Mouse (Mus musculus) limb, embryonic 15.5 days (tissue): ENCODE data around the gene Arih1. TPM values are rescaled to one million over a fixed set of nuclear protein-coding genes. Genes with fewer than 3 reads are reported as not detected.
A peak's percentile ranks its signal among the peaks of the same experiment; 100 is the strongest.

Experiments used
- ATAC-seq: fragments of 200-750 bp; cut with Nextera tagmentation; 2 replicates; pipeline ENCODE4 v1.8.0; 2017; ENCODE audit warnings: low read depth, moderate TSS enrichment; ENCODE audit not compliant: insufficient number of reproducible peaks, low FRiP score, low TSS enrichment
- H3K27ac ChIP-seq: fragments of 300-500 bp; sonication (generic); 2 replicates; pipeline ENCODE4 v1.5.1; 2015; ENCODE audit warnings: moderate library complexity, mild to moderate bottlenecking, inconsistent platforms
- H3K27me3 ChIP-seq: fragments of 300-500 bp; sonication (generic); 2 replicates; pipeline ENCODE4 v1.6.1; 2015; ENCODE audit warnings: inconsistent platforms
- H3K36me3 ChIP-seq: fragments of 300-500 bp; sonication (generic); 2 replicates; pipeline ENCODE4 v1.6.1; 2015; ENCODE audit warnings: inconsistent platforms
- H3K4me1 ChIP-seq: fragments of 300-500 bp; sonication (generic); 2 replicates; pipeline ENCODE4 v1.6.1; 2015; ENCODE audit warnings: inconsistent platforms
- H3K4me2 ChIP-seq: fragments of 300-500 bp; sonication (generic); 2 replicates; pipeline ENCODE4 v1.6.1; 2015; ENCODE audit warnings: mild to moderate bottlenecking, inconsistent platforms
- H3K4me3 ChIP-seq: fragments of 300-500 bp; sonication (generic); 2 replicates; pipeline ENCODE4 v1.5.1; 2015; ENCODE audit warnings: mild to moderate bottlenecking, inconsistent platforms
- H3K9ac ChIP-seq: fragments of 300-500 bp; sonication (generic); 2 replicates; pipeline ENCODE4 v1.6.1; 2015; ENCODE audit warnings: inconsistent platforms
- H3K9me3 ChIP-seq: fragments of 300-500 bp; sonication (generic); 2 replicates; pipeline ENCODE4 v1.6.1; 2016; ENCODE audit warnings: inconsistent platforms
- WGBS: fragments of 180-500 bp; shearing (Covaris S2); methylation state at CpG from one replicate; pipeline ENCODE4 v1.1.7; 2015; 5-methylcytosine and 5-hydroxymethylcytosine counted together
- polyA plus RNA-seq: library from polyadenylated mRNA; unstranded; fragments of >200 nt; fragmentation: Nextera tagmentation; extraction: Ambion mirVana; gene quantifications from 2 replicates; pipeline ENCODE4 v1.2.1, GENCODE M21; 2015

Gene Arih1
- 13.0 and 15.0 TPM in 2 replicates for polyA plus RNA-seq

GRCm38 (mm10) chr9:59486549-59487065 lies at the start of gene Arih1:
Arih1 (minus strand) TSS chr9:59486618.
- ATAC-seq = peak; percentile 99
- 0% methylated on average over 56 of the region's 56 CpGs for WGBS
- Histone ChIP-seq H3K27me3 (no peaks in the 10 kb centered on the region), H3K4me3 (peak within 1 kb of the TSS; percentile 98), H3K9ac (peak within 1 kb of the TSS; percentile 97), H3K9me3 (no peaks in the 10 kb centered on the region), H3K27ac (peak within 1 kb of the TSS; percentile 99), H3K4me1 (no peaks in the 10 kb centered on the region; the same call in 1 of the 2 replicates), H3K36me3 (no peaks in the 10 kb centered on the region), H3K4me2 (peak within 1 kb of the TSS; percentile 61)

DNA sequence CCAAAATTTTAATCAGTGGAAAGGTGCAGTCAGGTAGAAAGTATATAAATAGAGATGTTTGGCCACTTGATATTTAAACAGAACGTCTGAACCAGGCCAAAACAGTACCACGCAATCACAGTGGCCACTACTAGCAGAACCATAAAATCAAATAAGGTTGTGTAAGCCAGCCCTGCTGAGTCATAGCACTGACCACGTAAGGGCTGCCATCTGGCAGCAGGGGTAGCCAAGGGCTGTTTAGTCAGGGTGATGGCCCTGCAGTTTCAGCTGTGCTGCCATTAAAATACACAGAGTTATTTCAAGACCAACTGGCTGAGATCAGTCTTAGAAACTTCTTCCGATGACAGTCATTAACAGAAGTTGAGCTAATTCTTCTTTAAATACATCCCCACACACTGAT lies 47.5 kb upstream of the Arih1 start:
- Histone ChIP-seq H3K27me3 (0 out of 2 replicates have a peak, but pooled peaks cover 5% of the 10 kb centered on the region), H3K4me1 (peaks cover under 1% of the 10 kb centered on the region; the same call in 1 of the 2 replicates), H3K36me3 (no peaks in the 10 kb centered on the region), H3K9ac (no peak overlapping the region), H3K9me3 (no peaks in the 10 kb centered on the region), H3K4me3 (no peak overlapping the region), H3K4me2 (no peak overlapping the region), H3K27ac (no peak overlapping the region)
- ATAC-seq = no peak
- 58% methylated on average over 4 of the region's 4 CpGs for WGBS

DNA sequence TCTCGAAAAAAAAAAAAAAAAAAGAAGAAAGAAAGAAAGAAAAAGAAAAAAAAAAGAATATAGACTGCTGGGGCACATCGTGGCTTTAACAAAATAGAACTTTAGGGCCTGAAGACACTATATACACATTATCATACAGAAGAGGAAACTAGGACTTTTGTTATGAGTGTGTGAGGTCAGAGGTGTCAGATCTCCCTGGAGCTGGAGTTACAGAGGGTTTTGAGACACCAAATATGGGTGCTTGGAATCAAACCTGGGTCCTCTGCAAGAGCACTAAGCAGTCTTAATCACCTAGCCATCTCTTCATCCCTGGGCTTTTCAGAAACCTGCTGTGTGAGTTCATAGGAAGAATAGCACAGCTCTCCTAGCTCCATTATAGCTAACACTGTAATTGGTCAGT lies 47.0 kb upstream of the Arih1 start:
- WGBS = 54% methylated on average over 2 of the region's 2 CpGs
- Histone ChIP-seq H3K27me3 (0 out of 2 replicates have a peak, but pooled peaks cover 5% of the 10 kb centered on the region), H3K9me3 (no peaks in the 10 kb centered on the region), H3K4me3 (no peak overlapping the region), H3K36me3 (no peaks in the 10 kb centered on the region), H3K9ac (no peak overlapping the region), H3K27ac (no peak overlapping the region), H3K4me2 (no peak overlapping the region), H3K4me1 (no peaks in the 10 kb centered on the region)
- ATAC-seq = no peak

- Histone ChIP-seq H3K9me3 (no peaks in the 10 kb centered on the region), H3K27ac (no peak overlapping the region), H3K9ac (no peak overlapping the region), H3K4me3 (no peak overlapping the region), H3K27me3 (no peaks in the 10 kb centered on the region), H3K4me2 (no peak overlapping the region), H3K4me1 (no peaks in the 10 kb centered on the region), H3K36me3 (no peaks in the 10 kb centered on the region)
- WGBS = 50% methylated on average over 5 of the region's 5 CpGs
- ATAC-seq = no peak
Observed at GRCm38 (mm10) chr9:59531645-59532044, 45.2 kb upstream of the Arih1 start.

DNA sequence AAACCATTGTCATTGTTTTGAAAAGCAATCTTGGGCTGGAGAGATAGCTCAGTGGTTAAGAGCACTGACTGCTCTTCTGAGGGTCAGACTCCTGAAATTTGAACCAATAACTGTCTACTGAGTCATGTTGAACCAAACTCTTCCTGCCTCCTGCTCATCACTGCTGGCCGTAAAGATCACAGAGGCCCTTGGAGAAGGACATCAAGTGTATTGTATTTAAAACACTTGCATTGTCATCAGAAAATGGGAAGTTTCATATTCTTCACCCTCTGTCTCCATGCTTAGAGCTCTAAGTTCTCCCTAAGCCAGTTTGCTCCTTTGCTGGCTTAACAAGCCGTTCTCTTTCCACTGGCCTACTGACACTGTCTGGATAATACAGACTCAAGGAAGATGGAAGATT lies 41.9 kb upstream of the Arih1 start:
- H3K9ac ChIP-seq = no peak overlapping the region
- H3K4me1 ChIP-seq = no peaks in the 10 kb centered on the region
- no peak for ATAC-seq
- H3K9me3 ChIP-seq = no peaks in the 10 kb centered on the region
- no peak overlapping the region for H3K4me3 ChIP-seq
- no peaks in the 10 kb centered on the region for H3K36me3 ChIP-seq
- H3K27ac ChIP-seq = no peak overlapping the region
- no peaks in the 10 kb centered on the region for H3K27me3 ChIP-seq
- 87% methylated on average over 2 of the region's 2 CpGs for WGBS
- H3K4me2 ChIP-seq = no peak overlapping the region

DNA sequence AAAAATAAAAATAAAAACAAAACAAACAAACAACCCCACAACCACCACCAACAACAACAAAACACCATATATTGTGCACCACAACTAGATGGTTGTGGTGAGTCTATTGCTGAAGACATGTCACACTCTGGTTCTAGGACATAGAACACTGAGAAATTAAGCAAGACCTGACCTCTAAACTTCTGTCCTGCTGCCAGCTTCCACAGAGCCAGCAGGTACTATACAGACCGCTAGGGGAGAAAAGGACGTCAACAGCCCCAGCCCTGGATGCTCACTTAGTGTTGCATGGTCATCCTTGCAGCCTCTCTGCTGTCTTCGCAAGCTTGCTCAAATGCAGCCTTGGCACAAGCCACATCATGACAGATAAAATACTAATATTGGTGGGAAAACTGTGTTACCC lies 41.2 kb upstream of the Arih1 start:
- Histone ChIP-seq H3K9ac (no peak overlapping the region), H3K9me3 (no peaks in the 10 kb centered on the region), H3K27me3 (no peaks in the 10 kb centered on the region), H3K36me3 (no peaks in the 10 kb centered on the region), H3K4me2 (no peak overlapping the region), H3K4me1 (no peaks in the 10 kb centered on the region), H3K27ac (no peak overlapping the region), H3K4me3 (no peak overlapping the region)
- WGBS = 90% methylated on average over 3 of the region's 3 CpGs
- no peak for ATAC-seq

DNA sequence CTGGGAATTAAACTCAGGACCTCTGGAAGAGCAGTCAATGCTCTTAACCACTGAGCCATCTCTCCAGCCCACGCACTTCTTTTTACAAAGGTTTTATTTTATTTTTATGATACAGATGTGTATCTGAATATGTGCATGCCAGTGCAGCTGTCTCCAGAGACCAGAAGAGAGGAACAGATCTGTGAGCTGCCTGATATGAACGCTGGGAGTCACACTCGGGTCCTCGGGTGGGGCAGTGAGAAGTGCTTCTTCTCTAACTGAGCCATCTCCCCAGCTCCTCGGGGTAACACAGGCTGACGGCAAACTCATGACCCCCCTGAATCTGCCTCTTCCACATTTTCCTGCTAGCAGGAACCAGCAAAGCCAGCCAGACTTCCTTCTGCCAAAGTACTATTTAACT lies 40.3 kb upstream of the Arih1 start:
- no peaks in the 10 kb centered on the region for H3K27me3 ChIP-seq
- H3K9me3 ChIP-seq = no peaks in the 10 kb centered on the region
- no peak overlapping the region for H3K9ac ChIP-seq
- no peaks in the 10 kb centered on the region for H3K4me1 ChIP-seq
- no peak overlapping the region for H3K27ac ChIP-seq
- no peak overlapping the region for H3K4me3 ChIP-seq
- H3K4me2 ChIP-seq = no peak overlapping the region
- WGBS = 78% methylated on average over 6 of the region's 6 CpGs
- ATAC-seq = no peak
- H3K36me3 ChIP-seq = no peaks in the 10 kb centered on the region

DNA sequence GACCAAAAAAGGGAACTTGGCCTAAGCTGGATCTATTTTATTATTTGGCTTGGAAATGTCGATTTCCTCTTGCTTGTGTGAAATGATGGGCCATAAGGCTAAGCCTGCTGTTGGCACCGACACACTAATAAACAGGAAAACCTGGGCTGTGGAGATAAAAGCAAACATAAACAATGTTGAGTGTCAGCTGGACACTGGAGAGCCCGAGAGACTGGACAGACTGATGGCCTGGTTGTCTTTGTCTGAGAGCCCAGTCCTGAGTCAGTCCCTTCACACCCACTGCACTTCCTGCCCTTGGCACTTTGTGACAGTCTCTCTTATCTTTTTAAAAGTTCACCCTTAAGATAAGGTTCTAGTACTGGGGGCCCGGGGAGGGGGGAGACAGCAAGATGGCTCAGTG lies 36.5 kb upstream of the Arih1 start:
- WGBS = 56% methylated on average over 4 of the region's 4 CpGs
- Histone ChIP-seq H3K36me3 (no peaks in the 10 kb centered on the region), H3K27me3 (no peaks in the 10 kb centered on the region), H3K9ac (no peak overlapping the region), H3K9me3 (no peaks in the 10 kb centered on the region), H3K4me3 (no peak overlapping the region), H3K4me1 (no peaks in the 10 kb centered on the region), H3K4me2 (no peak overlapping the region), H3K27ac (no peak overlapping the region)
- ATAC-seq = no peak

- no peak overlapping the region for H3K4me3 ChIP-seq
- H3K36me3 ChIP-seq = no peaks in the 10 kb centered on the region
- H3K4me1 ChIP-seq = no peaks in the 10 kb centered on the region
- H3K27me3 ChIP-seq = no peaks in the 10 kb centered on the region
- H3K9me3 ChIP-seq = no peaks in the 10 kb centered on the region
- H3K9ac ChIP-seq = no peak overlapping the region
- no peak overlapping the region for H3K4me2 ChIP-seq
- WGBS = 82% methylated on average over 2 of the region's 2 CpGs
- no peak for ATAC-seq
- H3K27ac ChIP-seq = no peak overlapping the region
Observed at GRCm38 (mm10) chr9:59519396-59519795, 33.0 kb upstream of the Arih1 start.

GRCm38 (mm10) chr9:59518976-59519375 lies 32.6 kb upstream of the Arih1 start:
- Histone ChIP-seq H3K4me3 (no peak overlapping the region), H3K36me3 (no peaks in the 10 kb centered on the region), H3K9ac (no peak overlapping the region), H3K27me3 (no peaks in the 10 kb centered on the region), H3K9me3 (no peaks in the 10 kb centered on the region), H3K4me2 (no peak overlapping the region), H3K4me1 (no peaks in the 10 kb centered on the region), H3K27ac (no peak overlapping the region)
- ATAC-seq = no peak
- WGBS = 68% methylated on average over 5 of the region's 5 CpGs

DNA sequence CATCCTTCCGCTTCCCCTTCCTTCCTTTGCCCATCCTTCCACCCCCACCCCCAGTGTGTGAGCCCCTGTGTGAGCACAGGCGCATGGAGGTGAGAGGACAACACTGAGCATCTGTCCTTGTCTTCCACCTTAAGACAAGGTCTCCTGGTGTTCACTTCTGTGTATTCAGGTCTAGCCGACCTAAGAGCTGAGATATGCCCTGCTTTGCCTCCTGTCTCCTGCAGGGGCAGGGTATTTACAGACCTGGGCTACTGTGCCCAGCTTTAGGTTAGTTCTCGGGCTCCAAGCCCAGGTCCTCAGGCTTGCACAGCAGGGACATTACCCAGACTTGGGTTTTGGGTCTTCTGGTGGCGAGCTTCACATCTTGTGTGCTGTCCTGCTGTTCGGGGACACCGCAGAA lies 30.7 kb upstream of the Arih1 start:
- H3K27ac ChIP-seq = no peak overlapping the region

GRCm38 (mm10) chr9:59515069-59515468 lies 28.7 kb upstream of the Arih1 start:
- WGBS = 66% methylated on average over 3 of the region's 3 CpGs

More for the DNA sequence above, 30.7 kb upstream of the Arih1 start:
- no peak overlapping the region for H3K4me3 ChIP-seq
- no peak overlapping the region for H3K9ac ChIP-seq
- no peaks in the 10 kb centered on the region for H3K36me3 ChIP-seq
- WGBS = 36% methylated on average over 7 of the region's 7 CpGs
- H3K4me1 ChIP-seq = no peaks in the 10 kb centered on the region
- no peak for ATAC-seq
- no peaks in the 10 kb centered on the region for H3K27me3 ChIP-seq
- H3K9me3 ChIP-seq = no peaks in the 10 kb centered on the region
- no peak overlapping the region for H3K4me2 ChIP-seq

DNA sequence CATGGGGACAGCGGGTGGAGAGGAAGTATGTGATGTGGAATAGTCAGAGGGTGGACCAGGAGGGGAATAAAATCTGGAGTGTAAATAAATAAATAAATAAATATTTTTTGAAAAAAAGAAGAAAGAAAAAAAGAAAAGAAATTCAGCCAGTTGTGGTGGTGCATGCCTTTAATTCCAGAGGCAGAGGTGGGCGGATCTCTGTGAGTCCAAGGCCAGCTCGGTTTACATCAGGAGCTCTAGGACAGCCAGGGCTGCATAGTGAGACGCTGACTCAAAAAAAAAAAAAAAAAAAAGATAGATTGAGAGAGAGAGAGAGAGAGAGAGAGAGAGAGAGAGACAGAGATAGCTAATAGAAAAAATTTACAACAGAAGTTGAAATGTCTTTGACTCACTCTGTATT lies 26.0 kb upstream of the Arih1 start:
- H3K4me1 ChIP-seq = no peaks in the 10 kb centered on the region
- H3K27me3 ChIP-seq = no peaks in the 10 kb centered on the region
- H3K36me3 ChIP-seq = no peaks in the 10 kb centered on the region
- no peaks in the 10 kb centered on the region for H3K9me3 ChIP-seq
- H3K27ac ChIP-seq = no peak overlapping the region
- no peak overlapping the region for H3K4me2 ChIP-seq
- WGBS = 38% methylated on average over 4 of the region's 4 CpGs
- no peak overlapping the region for H3K9ac ChIP-seq
- H3K4me3 ChIP-seq = no peak overlapping the region
- ATAC-seq = no peak

More at GRCm38 (mm10) chr9:59515069-59515468, 28.7 kb upstream of the Arih1 start:
- H3K4me2 ChIP-seq = no peak overlapping the region
- H3K27ac ChIP-seq = no peak overlapping the region
- H3K36me3 ChIP-seq = no peaks in the 10 kb centered on the region
- no peaks in the 10 kb centered on the region for H3K27me3 ChIP-seq
- H3K4me1 ChIP-seq = no peaks in the 10 kb centered on the region
- no peak for ATAC-seq
- no peak overlapping the region for H3K4me3 ChIP-seq
- no peak overlapping the region for H3K9ac ChIP-seq
- H3K9me3 ChIP-seq = no peaks in the 10 kb centered on the region
